Mouse (Mus musculus) myocyte (in vitro differentiated cells): ENCODE data around the gene Galc. TPM values are rescaled to one million over a fixed set of nuclear protein-coding genes. Genes with fewer than 3 reads are reported as not detected.
A peak's percentile ranks its signal among the peaks of the same experiment; 100 is the strongest.

Source experiments
- H3K27me3 ChIP-seq: one replicate; pipeline ENCODE4 v1.6.1; 2011; ENCODE audit not compliant: control insufficient read depth, insufficient read depth, insufficient read length
- H3K36me3 ChIP-seq: one replicate; pipeline ENCODE4 v1.6.1; 2011; ENCODE audit not compliant: control insufficient read depth, insufficient read depth
- H3K4me2 ChIP-seq: one replicate; pipeline ENCODE4 v1.6.1; 2011; ENCODE audit warnings: low read depth, control low read depth
- H3K4me3 ChIP-seq: one replicate; pipeline ENCODE4 v1.5.1; 2011; ENCODE audit warnings: mild to moderate bottlenecking, control low read depth, moderate library complexity
- H3K79me2 ChIP-seq: one replicate; pipeline ENCODE4 v1.6.1; 2011; ENCODE audit not compliant: control insufficient read depth, insufficient read depth
- H3ac ChIP-seq: one replicate; pipeline ENCODE4 v1.6.1; 2011; ENCODE audit not compliant: control insufficient read depth, insufficient read length
- CEBPB ChIP-seq: IDR thresholded peaks from 2 replicates; pipeline ENCODE4 v1.6.1; 2011; ENCODE audit warnings: mild to moderate bottlenecking, moderate library complexity; ENCODE audit not compliant: poor library complexity, insufficient read depth, severe bottlenecking
- E2F4 ChIP-seq: IDR thresholded peaks from one replicate; pipeline ENCODE4 v1.6.1; 2011; ENCODE audit warnings: mild to moderate bottlenecking, control low read depth, moderate library complexity; ENCODE audit not compliant: insufficient read depth
- MAX ChIP-seq: IDR thresholded peaks from one replicate; pipeline ENCODE4 v1.6.1; 2011; ENCODE audit warnings: low read depth, mild to moderate bottlenecking, control low read depth
- MYOD1 ChIP-seq, 3 experiments: IDR thresholded peaks; one replicate each; pipeline ENCODE4 v1.6.1; 2011; ENCODE audit warnings: control low read depth in 2 of 3, low read depth in 2 of 3, mild to moderate bottlenecking in 2 of 3, moderate library complexity in 1 of 3; ENCODE audit not compliant: insufficient read length in 2 of 3, control insufficient read depth in 1 of 3
- MYOG ChIP-seq, 3 experiments: IDR thresholded peaks; one replicate each; pipeline ENCODE4 v1.6.1; 2011; ENCODE audit warnings: control low read depth in 2 of 3, low read depth in 2 of 3, mild to moderate bottlenecking in 2 of 3; ENCODE audit not compliant: insufficient read length in 2 of 3, control insufficient read depth in 1 of 3, insufficient read depth in 1 of 3
- POLR2A ChIP-seq: IDR thresholded peaks from one replicate; pipeline ENCODE4 v1.6.1; 2011; ENCODE audit warnings: low read depth, mild to moderate bottlenecking, control low read depth, moderate library complexity; ENCODE audit not compliant: insufficient read length
- POLR2AphosphoS2 ChIP-seq: IDR thresholded peaks from one replicate; pipeline ENCODE4 v1.6.1; 2011; ENCODE audit warnings: low read depth, control low read depth; ENCODE audit not compliant: insufficient read length
- REST ChIP-seq: IDR thresholded peaks from one replicate; pipeline ENCODE4 v1.6.1; 2011; ENCODE audit warnings: mild to moderate bottlenecking, control low read depth, moderate library complexity; ENCODE audit not compliant: insufficient read depth, insufficient read length
- SRF ChIP-seq: IDR thresholded peaks from one replicate; pipeline ENCODE4 v1.6.1; 2011; ENCODE audit warnings: low read depth; ENCODE audit not compliant: control insufficient read depth, insufficient read length
- TCF12 ChIP-seq: IDR thresholded peaks from one replicate; pipeline ENCODE4 v1.6.1; 2011; ENCODE audit warnings: mild to moderate bottlenecking, control low read depth; ENCODE audit not compliant: poor library complexity, insufficient read depth, severe bottlenecking
- TCF3 ChIP-seq: IDR thresholded peaks from one replicate; pipeline ENCODE4 v1.6.1; 2011; ENCODE audit warnings: low read depth, control low read depth; ENCODE audit not compliant: insufficient read length
- USF1 ChIP-seq: IDR thresholded peaks from one replicate; pipeline ENCODE4 v1.6.1; 2011; ENCODE audit warnings: low read depth, mild to moderate bottlenecking, control low read depth, moderate library complexity
- polyA plus RNA-seq: library from polyadenylated mRNA; unstranded; fragments of >200 nt; fragmentation: generic; extraction: Trizol; gene quantifications from one replicate; pipeline ENCODE4 v1.2.1, GENCODE M21; 2012; ENCODE audit warnings: missing spikeins

The Galc gene
- 6.6 TPM for polyA plus RNA-seq

DNA sequence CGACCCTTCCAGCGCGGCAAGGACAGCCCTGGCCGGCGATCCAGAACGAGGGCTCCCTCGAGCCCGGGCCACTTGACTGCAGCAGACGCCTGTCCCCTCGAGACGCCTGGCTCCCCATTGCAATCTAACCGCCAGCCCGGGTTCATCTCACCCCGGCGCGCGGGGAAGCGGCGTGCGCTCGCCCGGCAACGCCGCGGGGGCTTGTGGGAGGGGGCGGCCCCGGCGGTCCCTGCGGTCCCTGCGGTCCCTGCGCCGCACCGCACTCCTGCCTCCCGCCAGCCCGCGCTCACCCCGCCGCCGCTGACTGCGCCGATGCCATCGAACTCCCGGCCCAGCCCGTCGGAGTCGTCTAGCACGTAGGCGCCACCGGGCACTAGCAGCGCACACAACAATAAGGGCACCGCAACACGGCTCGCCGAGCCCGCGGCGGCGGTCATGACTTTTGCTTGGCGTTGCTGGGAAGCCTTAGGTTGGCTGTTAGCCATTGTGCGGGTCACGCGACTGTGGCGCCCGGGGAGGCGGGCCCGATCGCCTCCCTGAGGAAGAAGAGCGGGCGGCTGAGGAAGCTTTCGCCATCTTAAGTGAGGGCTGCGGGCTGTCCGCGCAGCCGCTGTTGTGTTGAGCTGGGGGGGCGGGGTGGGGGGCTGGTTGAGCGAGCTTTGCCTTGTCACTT lies at the start of gene Galc:
Galc (minus strand) TSS at position 615 of the 673 bp plus-strand sequence.
- H3K79me2 ChIP-seq, result no peaks in the 10 kb centered on the region
- H3ac ChIP-seq, result peak within 1 kb of the TSS; percentile 85
- H3K4me2 ChIP-seq, result peak within 1 kb of the TSS; percentile 81
- TF ChIP-seq USF1, result no peak
- TF ChIP-seq E2F4, result no peak
- peak in 1 of 3 experiments; percentile 5 for TF ChIP-seq MYOG (IDR thresholded peaks at IDR 0.05; ENCODE audit: control insufficient read depth in 1 of 3, insufficient read depth in 1 of 3, insufficient read length in 2 of 3, low read depth in 2 of 3)
- TF ChIP-seq POLR2A, result peak; percentile 68
- no peaks in the 10 kb centered on the region for H3K36me3 ChIP-seq
- no peaks in the 10 kb centered on the region for H3K27me3 ChIP-seq
- H3K4me3 ChIP-seq, result peak within 1 kb of the TSS; percentile 49

DNA sequence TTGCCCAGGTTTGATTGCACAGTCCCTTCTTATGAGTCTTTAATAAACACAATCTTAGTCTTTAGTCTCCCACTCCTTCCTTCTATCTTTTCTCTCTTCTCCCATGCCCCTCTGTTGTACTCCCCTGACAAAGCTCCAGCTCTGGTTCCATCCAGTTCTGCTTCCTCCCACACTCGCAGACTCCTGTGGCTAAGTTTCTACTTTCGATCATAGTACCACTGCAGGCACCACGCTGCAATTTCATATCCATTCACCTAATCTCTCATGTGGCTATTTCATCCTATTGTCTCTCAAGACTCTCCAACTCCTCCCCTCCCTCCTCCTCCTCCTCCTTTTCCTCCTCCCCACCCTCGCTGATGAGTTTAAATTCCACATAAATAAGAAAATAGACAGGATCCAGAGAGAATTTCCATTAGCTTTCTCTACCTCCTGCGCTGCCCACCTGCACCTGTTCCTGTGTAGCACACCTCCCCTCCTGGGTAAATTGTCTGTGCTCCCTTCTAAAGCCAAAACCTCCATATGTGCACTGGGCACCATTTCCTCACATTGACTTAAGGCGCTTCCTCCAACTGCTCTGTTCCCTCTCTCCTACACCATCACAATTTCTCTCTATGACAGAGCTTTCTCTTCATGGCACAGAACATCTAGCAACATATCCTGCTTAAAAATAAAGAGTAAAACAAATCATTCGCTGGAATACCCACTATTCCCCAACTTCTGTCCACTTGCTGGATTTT lies 48.1 kb upstream of the Galc start:
- TF ChIP-seq POLR2A, result no peak
- Histone ChIP-seq H3K27me3 (no peaks in the 10 kb centered on the region), H3K79me2 (no peaks in the 10 kb centered on the region), H3ac (no peak overlapping the region), H3K4me2 (no peak overlapping the region), H3K4me3 (no peak overlapping the region), H3K36me3 (no peaks in the 10 kb centered on the region)

GRCm38 (mm10) chr12:98303013-98303412 lies 43.8 kb upstream of the Galc start:
- Histone ChIP-seq H3K27me3 (no peaks in the 10 kb centered on the region), H3K4me3 (no peak overlapping the region), H3K4me2 (no peak overlapping the region), H3K36me3 (no peaks in the 10 kb centered on the region), H3ac (no peak overlapping the region), H3K79me2 (no peaks in the 10 kb centered on the region)
- TF ChIP-seq POLR2AphosphoS2 (no peak), MYOD1 (IDR thresholded peaks at IDR 0.05; ENCODE audit: control insufficient read depth in 1 of 3, insufficient read length in 2 of 3, low read depth in 2 of 3) (no peak), E2F4 (no peak), USF1 (no peak), POLR2A (no peak), SRF (no peak), TCF3 (no peak), MAX (no peak), TCF12 (no peak), REST (no peak), MYOG (IDR thresholded peaks at IDR 0.05; ENCODE audit: control insufficient read depth in 1 of 3, insufficient read depth in 1 of 3, insufficient read length in 2 of 3, low read depth in 2 of 3) (no peak), CEBPB (no peak)

DNA sequence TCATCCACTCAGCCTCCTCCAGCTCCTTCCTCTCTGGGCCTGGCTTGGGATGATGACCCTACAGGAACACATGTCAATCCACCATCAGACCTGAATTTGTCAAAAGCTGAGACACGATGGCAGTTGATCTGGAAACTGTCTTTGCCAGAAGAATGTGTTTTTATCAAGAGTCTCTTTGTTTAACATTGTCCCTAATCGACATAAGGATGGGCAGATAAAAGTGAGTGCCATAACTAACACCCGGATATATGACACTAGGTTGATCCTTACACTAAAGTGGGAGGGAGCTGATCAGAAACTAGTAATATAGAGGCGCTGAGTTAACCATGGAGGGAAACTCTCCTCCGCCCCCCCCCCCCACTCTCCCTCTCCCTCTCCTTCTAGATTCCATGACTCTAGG lies 42.7 kb upstream of the Galc start:
- Histone ChIP-seq H3K79me2 (no peaks in the 10 kb centered on the region), H3ac (no peak overlapping the region), H3K4me2 (no peak overlapping the region), H3K36me3 (no peaks in the 10 kb centered on the region), H3K4me3 (no peak overlapping the region), H3K27me3 (no peaks in the 10 kb centered on the region)
- TF ChIP-seq SRF, result no peak
- TF ChIP-seq REST, result no peak
- no peak for TF ChIP-seq MYOG (IDR thresholded peaks at IDR 0.05; ENCODE audit: control insufficient read depth in 1 of 3, insufficient read depth in 1 of 3, insufficient read length in 2 of 3, low read depth in 2 of 3)
- TF ChIP-seq MAX, result no peak
- TF ChIP-seq CEBPB, result no peak
- no peak for TF ChIP-seq E2F4
- TF ChIP-seq USF1, result no peak
- no peak for TF ChIP-seq TCF12
- TF ChIP-seq POLR2AphosphoS2, result no peak
- no peak for TF ChIP-seq TCF3
- TF ChIP-seq MYOD1 (IDR thresholded peaks at IDR 0.05; ENCODE audit: control insufficient read depth in 1 of 3, insufficient read length in 2 of 3, low read depth in 2 of 3), result no peak
- no peak for TF ChIP-seq POLR2A

DNA sequence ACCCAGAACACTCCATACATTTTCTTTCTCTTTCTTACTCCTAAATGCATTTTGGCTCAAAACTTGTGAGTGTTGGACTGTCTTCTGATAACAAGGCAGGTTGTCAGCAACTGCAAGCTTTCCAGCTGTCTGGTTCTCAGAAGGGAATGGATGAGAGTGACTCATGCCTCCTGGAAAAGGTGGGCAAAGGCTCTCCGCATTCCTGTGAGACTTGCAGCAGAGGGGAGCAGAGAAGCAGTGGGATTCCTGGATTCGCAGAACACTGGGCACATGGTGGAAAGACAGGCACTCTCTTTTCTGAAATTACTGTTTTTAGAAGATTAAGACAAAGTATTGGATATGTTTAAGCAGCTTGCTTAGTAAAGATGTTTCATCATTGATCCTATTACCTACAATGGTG lies 35.0 kb upstream of the Galc start:
- Histone ChIP-seq H3K36me3 (no peaks in the 10 kb centered on the region), H3K27me3 (no peaks in the 10 kb centered on the region), H3K79me2 (no peaks in the 10 kb centered on the region), H3ac (no peak overlapping the region), H3K4me3 (no peak overlapping the region), H3K4me2 (no peak overlapping the region)
- TF ChIP-seq USF1 (no peak), POLR2AphosphoS2 (no peak), TCF3 (no peak), MYOG (IDR thresholded peaks at IDR 0.05; ENCODE audit: control insufficient read depth in 1 of 3, insufficient read depth in 1 of 3, insufficient read length in 2 of 3, low read depth in 2 of 3) (no peak), POLR2A (no peak), MAX (no peak), REST (no peak), E2F4 (no peak)
